8 mouse cellular contexts compared by ENCODE assay signal in genomic region chr8:120491166-120491793, GRCm38 (mm10).
A peak's percentile ranks its signal among the peaks of the same experiment; 100 is the strongest.
DNase-seq lines count a peak whose midpoint lies in the region; ATAC-seq and TF ChIP-seq lines count a peak whose summit lies in the region.

No protein-coding gene starts in this region.

- peak overlapping the region; percentile 88 for H3K4me3 ChIP-seq in left cerebral cortex, adult 2 months
- peak overlapping the region; percentile 89 for H3K4me3 ChIP-seq in forebrain, embryonic 10.5 days
- H3K4me3 ChIP-seq in small intestine, adult 2 months (ENCODE audit: low read depth, low read length) = peak overlapping the region; percentile 88

- no peak for DNase-seq in left cerebral cortex, adult 2 months (ENCODE audit: extremely low spot score in 1 of 2, low spot score in 2 of 2)
- DNase-seq in left cerebral cortex, postnatal 4 days = no peak
- DNase-seq in forebrain, embryonic 10.5 days (ENCODE audit: extremely low spot score, low spot score) = no peak
- peak; percentile 76 to 81 for DNase-seq in kidney, postnatal 36 days
- no peak for DNase-seq in left cerebral cortex, postnatal 25 days (ENCODE audit: low spot score in 2 of 2)
- DNase-seq in spleen, adult 18-20 months = no peak

- ATAC-seq in activated CD4-positive, CD25-positive, alpha-beta regulatory T cell, adult 4 months = no peak

- H3K9me3 ChIP-seq in forebrain, embryonic 10.5 days = no peaks in the 10 kb centered on the region

- intact Hi-C loops in left cerebral cortex, adult 2 months (cut with DNase I) = no loop called here
- intact Hi-C loops in left cerebral cortex, postnatal 4 days (cut with DNase I) = no loop called here
- intact Hi-C loops in left cerebral cortex, postnatal 25 days (cut with DNase I) = no loop called here

- 73% methylated on average over 5 of the region's 5 CpGs for WGBS in forebrain, embryonic 10.5 days
- 23% methylated on average over 5 of the region's 5 CpGs for WGBS in small intestine, adult 2 months

- TF ChIP-seq CTCF in left cerebral cortex, adult 2 months (IDR thresholded peaks at IDR 0.05) = no peak; the same call in 1 of the 2 replicates
- TF ChIP-seq CTCF in small intestine, adult 2 months (IDR thresholded peaks at IDR 0.05; ENCODE audit: extremely low read depth, insufficient read length, insufficient replicate concordance, low read depth, low read length) = no peak

- H3K27ac ChIP-seq in left cerebral cortex, adult 2 months = no peak overlapping the region
- H3K27ac ChIP-seq in forebrain, embryonic 10.5 days = 0 out of 2 replicates have a peak overlapping the region, but pooled peaks have one; percentile 4
- peak overlapping the region; percentile 98 for H3K27ac ChIP-seq in small intestine, adult 2 months (ENCODE audit: insufficient read depth, low read depth, low read length)

- TF ChIP-seq POLR2A in small intestine, adult 2 months (IDR thresholded peaks at IDR 0.05; ENCODE audit: low read depth, low read length) = no peak

- H3K4me1 ChIP-seq in forebrain, embryonic 10.5 days = peaks cover 98% of the 10 kb centered on the region
- peaks cover 46% of the 10 kb centered on the region for H3K4me1 ChIP-seq in small intestine, adult 2 months (ENCODE audit: control insufficient read depth, insufficient read depth, insufficient read length, low read length)

- peaks cover 51% of the 10 kb centered on the region for H3K27me3 ChIP-seq in forebrain, embryonic 10.5 days (ENCODE audit: poor library complexity, severe bottlenecking)
- H3K27me3 ChIP-seq in small intestine, adult 2 months (ENCODE audit: control insufficient read depth, insufficient read depth, low read length) = no peaks in the 10 kb centered on the region

- 0 out of 2 replicates have a peak, but pooled peaks cover 2% of the 10 kb centered on the region for H3K36me3 ChIP-seq in forebrain, embryonic 10.5 days (replicated peaks)
- no peaks in the 10 kb centered on the region for H3K36me3 ChIP-seq in small intestine, adult 2 months (ENCODE audit: control insufficient read depth, insufficient read depth, low read length)

Comparison
In these comparisons a context has a peak if more than half of its experiments do, and no peak if none do; other contexts are left out.
1. DNase-seq: peak in kidney, postnatal 36 days (2 of 2); none in left cerebral cortex, adult 2 months (0 of 2), left cerebral cortex, postnatal 4 days (single experiment), forebrain, embryonic 10.5 days (single experiment), left cerebral cortex, postnatal 25 days (0 of 2) and spleen, adult 18-20 months (0 of 2).
2. Peak in every context shown above with its lines, with median percentiles within 50 percentile points of each other: H3K4me3 ChIP-seq.